Mouse (Mus musculus) heart, postnatal 0 days (tissue): Measurements from ENCODE around the gene Gm5741. TPM values are rescaled to one million over a fixed set of nuclear protein-coding genes. Genes with fewer than 3 reads are reported as not detected.

Experiments used
- ATAC-seq: fragments of 200-750 bp; cut with Nextera tagmentation; 2 replicates; pipeline ENCODE4 v1.8.0; 2017; ENCODE audit warnings: low read depth, moderate number of reproducible peaks, moderate library complexity; ENCODE audit not compliant: insufficient read depth
- DNase-seq: peaks from one replicate; pipeline ENCODE4 v3.0.0-alpha.2; 2016; ENCODE audit warnings: low spot score
- H3K27ac ChIP-seq: fragments of 300-500 bp; sonication (generic); 2 replicates; pipeline ENCODE4 v1.5.1; 2014; ENCODE audit warnings: low read depth, mild to moderate bottlenecking
- H3K27me3 ChIP-seq: fragments of 300-500 bp; sonication (generic); 2 replicates; pipeline ENCODE4 v1.6.1; 2014; ENCODE audit warnings: low read length, mixed read lengths; ENCODE audit not compliant: control insufficient read depth, insufficient read depth
- H3K36me3 ChIP-seq: fragments of 300-500 bp; sonication (generic); replicated peaks from 2 replicates; pipeline ENCODE4 v1.6.1; 2014; ENCODE audit warnings: low read length, mixed read lengths; ENCODE audit not compliant: control insufficient read depth, insufficient read depth
- H3K4me1 ChIP-seq: fragments of 300-500 bp; sonication (generic); 2 replicates; pipeline ENCODE4 v1.6.1; 2014; ENCODE audit warnings: antibody characterized with exemption; ENCODE audit not compliant: control insufficient read depth, insufficient read depth
- H3K4me2 ChIP-seq: fragments of 300-500 bp; sonication (generic); 2 replicates; pipeline ENCODE4 v1.6.1; 2014; ENCODE audit warnings: low read depth, mild to moderate bottlenecking, low read length, moderate library complexity
- H3K4me3 ChIP-seq: fragments of 300-500 bp; sonication (generic); 2 replicates; pipeline ENCODE4 v1.5.1; 2014; ENCODE audit warnings: low read depth, low read length
- H3K9ac ChIP-seq: fragments of 300-500 bp; sonication (generic); replicated peaks from 2 replicates; pipeline ENCODE4 v1.6.1; 2014; ENCODE audit warnings: low read depth, low read length, mixed read lengths
- H3K9me3 ChIP-seq: fragments of 300-500 bp; sonication (generic); replicated peaks from 2 replicates; pipeline ENCODE4 v1.6.1; 2016; ENCODE audit warnings: low read length; ENCODE audit not compliant: control insufficient read depth
- CTCF ChIP-seq: IDR thresholded peaks from 2 replicates; pipeline ENCODE4 v1.5.1; 2016; ENCODE audit warnings: antibody characterized with exemption, control low read depth, low read depth
- EP300 ChIP-seq: IDR thresholded peaks from 2 replicates; pipeline ENCODE4 v1.6.1; 2016; ENCODE audit warnings: antibody characterized with exemption, low read depth
- WGBS: fragments of 180-500 bp; shearing (Covaris S2); extraction: QIAGEN DNeasy Blood & Tissue Kit; methylation state at CpG from one replicate; pipeline ENCODE4 v1.1.7; 2014; 5-methylcytosine and 5-hydroxymethylcytosine counted together
- polyA plus RNA-seq: library from polyadenylated mRNA; unstranded; fragments of >200 nt; fragmentation: Nextera tagmentation; extraction: Ambion mirVana; gene quantifications from 2 replicates; pipeline ENCODE4 v1.2.1, GENCODE M21; 2015
- total RNA-seq: library from RNA; depleted of rRNA; stranded (reverse); fragments of >200 nt; gene quantifications from 2 replicates; pipeline ENCODE4 v1.2.3, GENCODE M21; 2014; ENCODE audit warnings: low replicate concordance

Gm5741 gene
- total and polyA plus RNA-seq, 2 experiments from 2014 or later = not detected

DNA sequence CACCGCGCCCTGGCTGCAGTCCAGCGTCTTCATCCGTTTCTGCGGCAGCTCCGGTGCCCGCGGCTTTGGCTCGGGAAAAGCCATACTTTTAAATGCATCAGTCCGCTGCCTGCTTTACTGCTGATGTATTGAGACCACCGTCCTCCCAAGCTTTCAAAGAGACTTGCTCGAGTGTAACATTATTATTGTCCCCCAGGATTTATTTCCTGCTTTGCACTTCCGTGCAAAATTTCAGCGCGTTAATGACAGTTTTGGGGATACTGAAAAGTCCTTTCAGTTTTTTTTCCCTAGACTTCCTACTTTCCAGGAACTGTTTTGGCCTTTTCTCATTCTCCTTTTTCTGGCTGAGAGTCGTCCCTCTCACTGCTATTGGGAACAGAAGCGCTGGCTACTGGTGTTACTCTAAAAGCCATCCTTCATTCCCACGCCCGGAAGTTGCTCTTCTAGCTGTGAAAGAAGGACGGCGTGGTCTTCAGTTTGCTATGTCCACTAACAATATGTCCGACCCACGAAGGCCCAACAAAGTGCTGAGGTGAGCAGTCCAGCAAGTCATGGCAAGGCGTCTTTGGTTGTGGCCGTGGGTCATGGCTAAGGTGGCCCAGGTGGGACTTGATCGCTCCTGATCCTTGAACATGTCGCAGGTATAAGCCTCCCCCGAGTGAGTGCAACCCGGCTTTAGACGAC is 12.9 kb upstream of the Gm5741 start, which contains the start of gene Wdr83os:
Wdr83os (plus strand) TSS at position 209 of the 684 bp plus-strand sequence.
- peak within 1 kb of the TSS; percentile 93 for H3K9ac ChIP-seq
- under 1% methylated on average over 30 of the region's 30 CpGs for WGBS
- H3K9me3 ChIP-seq = no peaks in the 10 kb centered on the region
- no peaks in the 10 kb centered on the region for H3K27me3 ChIP-seq
- TF ChIP-seq CTCF (no peak), EP300 (no peak)
- peak within 1 kb of the TSS; percentile 81 for H3K27ac ChIP-seq
- DNase-seq (peak; percentile 69), ATAC-seq (peak; percentile 10; the same call in 1 of the 2 replicates)
- peaks cover 20% of the 10 kb centered on the region for H3K4me1 ChIP-seq
- peak within 1 kb of the TSS; percentile 99 for H3K4me2 ChIP-seq
- peak within 1 kb of the TSS; percentile 74 for H3K4me3 ChIP-seq
- H3K36me3 ChIP-seq = peaks cover 23% of the 10 kb centered on the region

DNA sequence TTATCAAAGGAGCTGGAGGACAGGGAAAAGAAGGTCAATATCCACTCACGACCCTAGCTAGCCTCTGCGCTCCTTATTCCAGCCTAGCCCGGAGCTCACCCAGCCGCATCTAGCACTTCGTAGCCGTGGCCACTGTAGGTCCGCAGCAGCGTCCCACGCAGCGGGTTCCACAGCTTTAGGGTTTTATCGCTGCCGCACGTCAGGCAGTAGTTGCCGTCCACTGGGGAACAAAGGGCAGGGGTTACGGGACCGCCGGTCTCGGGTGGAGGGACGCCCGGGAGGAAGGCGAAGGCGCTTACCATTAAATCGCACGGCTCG is 12.4 kb upstream of the Gm5741 start:
- TF ChIP-seq EP300 = no peak
- no peak for TF ChIP-seq CTCF
- Histone ChIP-seq H3K9me3 (no peaks in the 10 kb centered on the region), H3K36me3 (peaks cover 23% of the 10 kb centered on the region), H3K4me1 (peaks cover 20% of the 10 kb centered on the region), H3K4me3 (peak overlapping the region; percentile 74), H3K4me2 (peak overlapping the region; percentile 99), H3K27ac (peak overlapping the region; percentile 58), H3K9ac (peak overlapping the region; percentile 93), H3K27me3 (no peaks in the 10 kb centered on the region)
- WGBS = 1% methylated on average over 25 of the region's 25 CpGs
- ATAC-seq (no peak), DNase-seq (no peak)

DNA sequence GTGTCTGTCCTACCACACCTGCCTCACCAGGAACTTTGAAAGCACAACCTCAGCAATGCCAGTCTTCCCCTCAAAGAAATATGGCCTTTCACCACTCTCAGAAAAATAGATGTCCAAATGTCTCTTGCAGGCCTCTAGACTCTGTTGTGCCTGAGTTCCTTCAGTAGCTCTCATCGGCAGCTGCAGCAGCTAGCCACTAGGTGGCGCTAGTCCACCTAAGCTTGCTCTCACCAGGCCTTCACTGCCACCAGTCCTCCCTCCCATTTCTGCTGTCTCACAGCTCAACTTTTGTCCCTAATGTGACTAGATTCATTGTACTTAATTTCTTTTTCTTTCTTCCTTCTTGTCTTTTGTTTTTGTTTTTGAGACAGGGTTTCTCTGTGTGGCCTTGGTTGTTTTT is 9.2 kb upstream of the Gm5741 start:
- H3K27me3 ChIP-seq = no peaks in the 10 kb centered on the region
- ATAC-seq (peak; percentile 54), DNase-seq (peak; percentile 85)
- H3K9me3 ChIP-seq = no peaks in the 10 kb centered on the region
- no peak overlapping the region for H3K4me3 ChIP-seq
- H3K27ac ChIP-seq = peak overlapping the region; percentile 27; the same call in 1 of the 2 replicates
- H3K4me2 ChIP-seq = no peak overlapping the region
- peaks cover 11% of the 10 kb centered on the region for H3K4me1 ChIP-seq
- TF ChIP-seq CTCF = peak; percentile 99
- TF ChIP-seq EP300 = no peak
- WGBS = 0% methylated on average over 2 of the region's 2 CpGs
- H3K36me3 ChIP-seq = peaks cover 39% of the 10 kb centered on the region
- H3K9ac ChIP-seq = no peak overlapping the region

DNA sequence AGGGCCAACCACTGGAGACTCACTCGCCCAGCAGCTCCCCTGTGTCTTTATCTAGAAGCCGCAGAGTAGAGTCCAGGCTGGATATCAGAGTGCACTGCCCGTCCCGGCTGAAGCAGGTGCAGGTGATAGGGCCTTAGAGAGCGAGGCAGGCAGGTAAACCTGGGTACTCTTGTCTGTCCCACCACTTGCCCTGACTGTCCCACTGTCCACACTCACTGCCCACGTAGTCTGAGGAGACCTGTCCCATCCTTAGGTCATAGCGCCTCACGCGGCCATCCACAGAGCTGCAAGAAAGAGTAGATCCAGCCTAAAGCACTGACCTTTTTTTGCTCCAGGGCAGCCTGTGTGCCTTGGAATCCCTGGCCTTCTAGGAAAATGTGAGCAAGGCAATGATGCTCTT is 8.2 kb upstream of the Gm5741 start:
- H3K4me1 ChIP-seq = peaks cover 11% of the 10 kb centered on the region
- H3K9me3 ChIP-seq = no peaks in the 10 kb centered on the region
- TF ChIP-seq CTCF = peak; percentile 48
- no peak for TF ChIP-seq EP300
- ATAC-seq (no peak), DNase-seq (no peak)
- H3K27me3 ChIP-seq = no peaks in the 10 kb centered on the region
- no peak overlapping the region for H3K9ac ChIP-seq
- peaks cover 39% of the 10 kb centered on the region for H3K36me3 ChIP-seq
- 75% methylated on average over 9 of the region's 9 CpGs for WGBS
- H3K4me3 ChIP-seq = no peak overlapping the region
- no peak overlapping the region for H3K4me2 ChIP-seq
- H3K27ac ChIP-seq = no peak overlapping the region

DNA sequence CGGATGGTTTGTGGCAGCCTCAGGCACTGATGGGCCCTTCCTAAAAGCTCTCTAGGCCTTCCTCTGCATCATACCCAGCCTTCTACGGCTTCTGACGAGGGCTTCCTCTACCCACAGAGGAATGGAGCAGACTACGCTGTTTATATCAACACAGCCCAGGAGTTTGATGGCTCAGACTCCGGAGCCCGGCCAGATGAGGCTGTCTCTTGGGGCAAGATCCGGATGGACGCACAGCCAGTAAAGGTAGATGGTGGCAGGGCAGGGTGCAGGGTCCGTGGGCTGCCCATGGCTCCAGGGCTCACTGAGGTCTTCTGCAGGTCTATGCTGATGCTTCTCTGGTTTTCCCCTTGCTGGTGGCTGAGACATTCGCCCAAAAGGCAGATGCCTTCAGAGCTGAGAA is 6.8 kb upstream of the Gm5741 start:
- 89% methylated on average over 10 of the region's 10 CpGs for WGBS
- peaks cover 39% of the 10 kb centered on the region for H3K36me3 ChIP-seq

GRCm38 (mm10) chr8:85074167-85074566 is 6.4 kb upstream of the Gm5741 start:
- Histone ChIP-seq H3K36me3 (peaks cover 39% of the 10 kb centered on the region), H3K27me3 (no peaks in the 10 kb centered on the region), H3K27ac (no peak overlapping the region), H3K9me3 (no peaks in the 10 kb centered on the region), H3K9ac (no peak overlapping the region), H3K4me3 (no peak overlapping the region), H3K4me1 (peaks cover 6% of the 10 kb centered on the region; the same call in 1 of the 2 replicates), H3K4me2 (no peak overlapping the region)
- ATAC-seq (no peak), DNase-seq (no peak)
- no peak for TF ChIP-seq EP300
- TF ChIP-seq CTCF = no peak
- 87% methylated on average over 10 of the region's 10 CpGs for WGBS

More for the DNA sequence above, 6.8 kb upstream of the Gm5741 start:
- H3K4me3 ChIP-seq = no peak overlapping the region
- TF ChIP-seq EP300 (no peak), CTCF (no peak)
- DNase-seq (no peak), ATAC-seq (no peak)
- no peaks in the 10 kb centered on the region for H3K27me3 ChIP-seq
- H3K9ac ChIP-seq = no peak overlapping the region
- no peaks in the 10 kb centered on the region for H3K9me3 ChIP-seq
- peaks cover 8% of the 10 kb centered on the region for H3K4me1 ChIP-seq
- no peak overlapping the region for H3K4me2 ChIP-seq
- no peak overlapping the region for H3K27ac ChIP-seq
